Mouse (Mus musculus) Muller cell, postnatal 12 days (primary cell): ENCODE results near the gene Mtf1.

Source experiments
- DNase-seq: peaks from one replicate; pipeline ENCODE4 v3.0.0-alpha.2; 2015; ENCODE audit errors: inconsistent ontology term

Gene Mtf1

GRCm38 (mm10) chr4:124801552-124802308, at the start of gene Mtf1:
TSS of gene Mtf1 (plus strand) at chr4:124802104.
- peak; percentile 80 for DNase-seq

- no peak for DNase-seq
Measured at GRCm38 (mm10) chr4:124752281-124753199, 49.4 kb upstream of the Mtf1 start.

- no peak for DNase-seq
Measured at GRCm38 (mm10) chr4:124755526-124755925, 46.4 kb upstream of the Mtf1 start.

- no peak for DNase-seq
Measured at GRCm38 (mm10) chr4:124759305-124759811, 42.5 kb upstream of the Mtf1 start.

DNA sequence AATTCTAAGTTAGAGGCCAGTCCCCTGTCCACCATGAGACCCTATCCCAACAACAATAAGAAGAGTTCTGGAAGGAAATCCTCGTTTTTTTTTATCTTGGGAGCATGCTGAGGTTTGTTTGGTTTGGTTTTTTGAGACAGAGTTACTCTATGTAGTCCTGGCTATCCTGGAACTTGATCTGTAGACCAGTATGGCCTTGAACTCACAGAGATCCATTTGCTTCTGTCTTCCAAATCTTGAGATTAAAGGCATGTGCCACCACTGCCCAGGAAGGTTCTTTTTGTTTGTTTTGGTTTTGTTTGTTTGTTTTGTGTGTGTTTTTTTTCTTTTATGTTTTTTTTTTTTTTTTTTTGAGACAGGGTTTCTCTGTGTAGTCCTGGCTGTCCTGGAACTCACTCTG, 40.7 kb upstream of the Mtf1 start:
- no peak for DNase-seq

DNA sequence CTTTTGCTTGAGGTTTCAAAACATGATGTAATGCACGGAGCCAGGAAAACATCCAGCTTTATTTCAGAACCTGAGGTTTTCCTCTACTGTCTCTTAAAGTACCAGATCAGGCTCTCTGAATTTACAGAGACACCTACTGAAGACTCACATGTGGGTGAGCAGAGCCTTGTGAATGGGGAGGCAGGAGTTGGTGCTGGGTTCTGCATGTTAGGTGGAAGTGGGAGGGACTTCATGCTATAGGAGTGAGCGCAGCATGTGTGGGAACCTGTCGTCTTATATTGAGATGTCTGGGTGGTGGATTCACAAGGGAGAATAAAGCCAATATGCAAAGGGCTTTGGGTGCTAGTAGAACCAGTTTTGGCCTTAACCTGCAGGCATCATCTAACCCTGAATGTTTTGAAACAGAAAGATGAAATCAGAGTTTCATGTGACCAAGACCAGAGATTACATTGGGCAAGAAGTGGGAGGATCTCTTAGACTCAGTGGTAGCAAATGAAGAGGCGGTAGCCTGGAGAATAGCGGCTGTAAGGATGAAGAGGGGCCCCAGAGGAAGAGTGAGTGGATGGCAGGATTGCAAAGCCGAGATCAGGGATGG, 38.9 kb upstream of the Mtf1 start:
- DNase-seq: no peak

GRCm38 (mm10) chr4:124765802-124766565, 35.9 kb upstream of the Mtf1 start:
- DNase-seq: no peak

GRCm38 (mm10) chr4:124766566-124766940, 35.4 kb upstream of the Mtf1 start:
- DNase-seq: no peak

DNA sequence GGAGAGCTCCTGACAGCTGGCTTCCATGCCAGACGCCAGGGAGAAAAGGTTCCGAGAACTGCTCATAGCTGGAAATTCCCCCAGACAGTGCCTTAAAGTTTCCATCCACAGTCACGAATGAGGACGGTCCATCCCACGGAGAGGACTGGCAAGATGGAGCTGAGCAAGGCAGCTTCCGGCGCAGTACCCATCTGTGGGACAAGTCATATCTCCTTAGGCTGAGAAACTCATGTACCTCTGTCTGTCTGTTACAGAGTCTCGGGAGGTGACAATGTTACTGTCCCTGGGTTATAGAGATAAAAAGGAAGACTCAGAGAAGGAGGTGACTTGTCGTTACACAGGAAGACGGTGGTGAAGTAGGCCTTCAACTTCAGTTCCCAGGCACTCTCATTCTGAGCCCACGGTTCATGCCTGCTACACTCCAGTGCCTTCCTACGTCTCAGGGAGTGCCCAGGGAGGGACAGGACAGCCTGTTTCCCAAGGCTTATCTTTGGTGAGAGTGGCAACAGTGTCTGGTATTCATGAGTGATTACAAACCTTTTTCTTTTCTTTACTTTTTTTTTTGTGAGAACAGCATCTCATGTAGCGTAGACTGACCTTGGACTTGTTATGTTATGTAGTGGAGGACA, 32.8 kb upstream of the Mtf1 start:
- no peak for DNase-seq

DNA sequence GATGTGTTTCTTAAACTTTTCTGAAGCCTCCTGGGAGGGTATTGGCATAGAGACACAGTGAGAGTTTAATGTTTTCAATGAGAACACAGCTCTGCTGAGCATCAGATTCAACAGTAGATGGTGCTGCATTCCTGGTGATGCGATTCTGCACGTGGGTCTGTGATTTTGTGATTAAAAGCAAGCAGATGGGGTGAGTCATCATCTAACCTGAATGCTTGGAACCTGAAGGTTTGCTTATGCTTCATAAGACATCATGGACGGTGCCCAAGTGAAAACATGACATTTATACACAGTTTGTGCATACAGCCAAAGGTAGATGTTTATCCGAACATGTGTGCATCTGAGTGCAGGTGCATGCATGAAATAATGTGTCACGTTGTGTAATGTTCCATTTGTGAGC, 31.3 kb upstream of the Mtf1 start:
- DNase-seq: no peak

DNA sequence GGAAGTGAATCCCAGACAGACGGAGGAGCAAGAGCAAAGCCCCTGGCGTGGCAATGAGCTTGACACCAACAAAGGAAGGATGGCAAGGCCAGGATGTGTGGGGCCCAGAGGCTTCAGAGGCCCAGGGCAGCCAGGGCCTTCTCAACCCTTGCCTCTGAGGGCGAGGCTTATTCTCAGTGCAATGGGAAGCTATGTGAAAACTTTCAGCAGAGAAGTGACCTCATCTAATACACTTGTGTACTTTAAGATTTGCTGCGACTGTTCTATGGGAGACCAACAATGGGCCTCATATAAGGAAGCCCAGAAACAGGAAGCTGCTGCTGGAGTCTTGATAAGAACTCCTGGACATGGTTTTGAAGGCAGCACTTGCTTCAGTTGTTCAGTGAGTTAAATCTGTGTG, 29.8 kb upstream of the Mtf1 start:
- no peak for DNase-seq

DNA sequence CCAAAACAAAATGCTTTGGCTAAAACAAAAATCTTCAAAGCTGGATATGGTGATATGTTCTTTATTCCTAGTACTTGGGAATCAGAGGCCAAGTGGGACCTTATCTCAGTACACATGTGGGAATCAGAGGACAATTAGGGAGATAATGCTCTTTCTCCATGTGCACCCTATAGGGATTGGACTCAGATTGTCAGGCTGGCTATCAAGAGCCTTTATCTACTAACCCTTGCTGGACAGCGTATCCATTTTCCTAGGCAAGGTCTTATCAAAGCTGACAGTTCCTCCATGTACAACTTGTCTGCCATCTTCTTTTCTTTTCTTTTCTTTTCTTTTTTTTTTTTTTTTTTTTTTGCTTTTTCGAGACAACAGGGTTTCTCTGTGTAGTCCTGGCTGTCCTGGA, 28.5 kb upstream of the Mtf1 start:
- DNase-seq: no peak

GRCm38 (mm10) chr4:124773995-124774394, 27.9 kb upstream of the Mtf1 start:
- DNase-seq: no peak

GRCm38 (mm10) chr4:124774429-124774828, 27.5 kb upstream of the Mtf1 start:
- no peak for DNase-seq

DNA sequence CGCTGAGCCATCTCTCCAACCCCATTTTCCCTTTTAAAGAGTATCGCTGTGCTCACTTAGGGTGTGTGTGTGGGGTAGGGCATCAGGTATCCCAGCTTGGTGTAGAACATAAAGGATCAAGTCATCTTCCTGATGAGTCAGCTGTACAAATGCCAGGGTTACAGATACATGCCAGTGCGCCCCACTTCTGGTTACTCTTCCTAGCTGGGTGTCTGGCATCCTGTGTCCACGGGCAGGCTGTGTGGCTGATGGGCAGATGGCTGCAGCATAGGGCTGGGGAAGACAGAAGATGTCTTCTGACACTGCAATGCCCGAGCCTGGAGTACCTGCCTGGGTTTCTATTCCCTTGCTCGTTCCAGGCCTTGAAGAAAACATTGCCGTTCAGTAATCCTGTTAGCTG, 20.5 kb upstream of the Mtf1 start:
- no peak for DNase-seq

DNA sequence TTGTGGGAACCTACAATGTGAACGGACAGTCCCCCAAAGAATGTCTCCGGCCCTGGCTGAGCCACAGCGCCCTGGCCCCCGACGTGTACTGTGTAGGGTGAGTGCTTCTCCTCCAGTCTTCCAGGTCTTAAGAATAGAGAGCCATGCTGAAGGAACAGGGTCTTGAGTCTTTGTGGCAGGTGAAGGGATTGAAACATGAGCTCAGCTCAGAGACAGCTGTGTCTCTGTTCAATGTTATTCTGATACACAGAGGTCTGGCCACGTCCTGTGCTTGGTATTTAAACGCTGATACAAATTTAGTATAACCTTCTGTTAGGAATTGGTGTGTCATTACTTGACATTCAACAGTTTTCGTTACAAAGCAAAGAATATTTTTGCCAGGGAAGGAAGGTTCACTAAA, 19.5 kb upstream of the Mtf1 start:
- no peak for DNase-seq

DNA sequence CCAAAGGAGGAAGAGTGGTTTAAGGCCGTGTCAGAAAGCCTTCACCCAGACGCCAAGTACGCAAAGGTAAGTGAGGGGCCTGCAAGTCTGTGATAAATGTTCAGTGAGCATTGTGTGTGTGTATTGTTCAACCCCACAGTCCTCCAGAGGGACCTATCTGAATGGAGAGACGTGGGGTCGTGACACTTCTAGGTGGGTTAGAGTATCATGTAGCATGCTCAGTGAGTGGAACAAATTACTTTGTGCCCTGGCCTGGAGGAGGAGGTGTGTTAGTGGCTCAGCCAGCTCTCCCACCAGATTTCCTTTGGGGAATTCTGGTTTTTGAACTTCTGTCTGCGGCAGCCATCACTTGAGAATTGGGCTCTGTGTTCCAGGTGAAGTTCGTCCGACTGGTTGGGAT, 18.0 kb upstream of the Mtf1 start:
- no peak for DNase-seq

- no peak for DNase-seq
Measured at GRCm38 (mm10) chr4:124790013-124790412, 11.9 kb upstream of the Mtf1 start.

DNA sequence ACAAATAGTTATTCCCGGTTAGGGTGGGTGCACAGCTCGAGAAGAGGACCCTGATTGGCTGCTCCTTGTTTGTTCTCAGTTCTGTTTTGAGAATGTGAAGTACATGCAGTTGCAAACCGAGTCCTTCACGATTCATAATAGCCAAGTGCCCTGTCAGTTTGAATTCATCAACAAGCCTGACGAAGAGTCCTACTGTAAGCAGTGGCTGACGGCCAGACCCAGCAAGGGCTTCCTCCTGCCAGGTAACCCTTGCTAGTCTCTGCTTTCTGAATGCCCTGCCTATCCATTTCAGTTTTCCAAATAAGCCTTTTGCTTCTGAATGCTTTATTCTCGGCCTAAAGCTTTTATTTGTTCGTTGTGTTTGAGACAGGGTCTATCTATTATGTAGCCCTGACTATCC, 9.8 kb upstream of the Mtf1 start:
- DNase-seq: no peak

DNA sequence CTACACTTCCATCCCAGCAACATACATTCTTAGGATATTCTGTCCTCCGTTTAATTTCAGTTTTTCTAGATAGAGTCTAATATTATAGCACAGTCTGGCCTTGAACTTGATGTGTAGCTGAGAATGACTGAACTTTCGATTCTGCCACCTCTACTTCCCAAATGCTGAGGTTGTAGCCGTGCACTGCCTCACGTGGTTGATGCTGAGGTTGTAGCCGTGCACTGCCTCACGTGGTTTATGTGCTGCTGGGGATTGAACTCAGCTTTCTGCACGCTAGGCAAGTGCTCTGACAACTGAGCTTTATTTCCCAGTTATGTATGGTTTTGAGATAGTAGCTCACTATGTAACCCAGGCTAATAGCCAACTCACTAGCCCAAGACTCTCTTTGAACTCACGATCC, 5.8 kb upstream of the Mtf1 start:
- DNase-seq: no peak

GRCm38 (mm10) chr4:124796913-124797312, 5.0 kb upstream of the Mtf1 start:
- no peak for DNase-seq
